Mouse (Mus musculus) lung, adult 2 months (tissue): ENCODE results near the gene Ubc.

Experiments
- CTCF ChIP-seq: fragments of 200-500 bp; IDR thresholded peaks from 2 replicates; pipeline ENCODE4 v1.5.1; 2011; ENCODE audit warnings: mild to moderate bottlenecking, low read length, control low read depth; ENCODE audit not compliant: insufficient read depth
- POLR2A ChIP-seq: fragments of 200-500 bp; IDR thresholded peaks from 2 replicates; pipeline ENCODE4 v1.6.1; 2011; ENCODE audit warnings: low read depth, mild to moderate bottlenecking, control low read depth, low read length, borderline replicate concordance; ENCODE audit errors: extremely low read depth

DNA sequence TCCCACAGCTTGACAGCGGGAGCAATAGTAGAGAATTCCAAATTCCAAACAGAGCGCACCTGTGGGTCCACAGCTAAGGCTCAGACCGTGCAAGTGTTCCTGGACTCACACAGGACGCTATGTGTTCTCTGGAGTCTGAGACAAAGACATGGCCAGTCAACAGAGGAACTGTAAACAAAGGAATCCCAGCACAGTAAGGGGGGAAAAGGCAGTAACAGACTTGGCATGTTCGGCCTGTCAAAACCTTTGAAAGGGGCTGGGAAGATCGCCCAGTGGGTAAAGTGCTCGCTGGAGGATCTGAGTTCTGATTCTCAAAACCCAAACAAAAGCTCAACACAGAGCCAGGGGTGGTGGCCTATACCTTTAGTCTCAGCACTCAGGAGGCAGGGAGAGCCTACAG is 52.5 kb downstream of the Ubc start:
- TF ChIP-seq POLR2A: no peak
- TF ChIP-seq CTCF: no peak
